Mouse (Mus musculus): ENCODE data around the gene Pdhx. TPM values are rescaled to one million over a fixed set of nuclear protein-coding genes. Genes with fewer than 3 reads are reported as not detected.
A peak's percentile ranks its signal among the peaks of the same experiment; 100 is the strongest.

Gene Pdhx
- total RNA-seq (2021), result 10 to 100 TPM; 56.4 to 58.7 TPM
- long read RNA-seq, experiment 1, transcript Pdhx-201 (11 exons, 2,506 nt), result major isoform, 85 of 93 reads
- long read RNA-seq, experiment 1, partial matches to known transcripts, result 3 of 93 reads
- long read RNA-seq, experiment 1, other reads (novel, unspliced or antisense), result 5 of 93 reads
- long read RNA-seq, experiment 2, transcript Pdhx-201 (11 exons, 2,506 nt), result major isoform, 61 of 66 reads
- long read RNA-seq, experiment 2, partial matches to known transcripts, result 3 of 66 reads
- long read RNA-seq, experiment 2, other reads (novel, unspliced or antisense), result 2 of 66 reads

GRCm38 (mm10) chr2:103073219-103073982, at the start of gene Pdhx, which contains the start of gene Apip:
Gene Pdhx, minus strand, starts transcription at chr2:103073513.
Gene Apip, plus strand, starts transcription at chr2:103073675.
- peak; percentile 99 to 100 for DNase-seq (ENCODE audit: extremely low spot score in 1 of 2, low spot score in 2 of 2)
- H3K27ac ChIP-seq, result peak within 1 kb of the TSS; percentile 83
- intact Hi-C loops (cut with DNase I), result loop anchor here (10.0 kb wide), 1 partner anchor 479 kb away; no protein-coding TSS in a partner anchor
- no peak for TF ChIP-seq CTCF (IDR thresholded peaks at IDR 0.05)
- H3K4me3 ChIP-seq, result peak within 1 kb of the TSS; percentile 69

DNA sequence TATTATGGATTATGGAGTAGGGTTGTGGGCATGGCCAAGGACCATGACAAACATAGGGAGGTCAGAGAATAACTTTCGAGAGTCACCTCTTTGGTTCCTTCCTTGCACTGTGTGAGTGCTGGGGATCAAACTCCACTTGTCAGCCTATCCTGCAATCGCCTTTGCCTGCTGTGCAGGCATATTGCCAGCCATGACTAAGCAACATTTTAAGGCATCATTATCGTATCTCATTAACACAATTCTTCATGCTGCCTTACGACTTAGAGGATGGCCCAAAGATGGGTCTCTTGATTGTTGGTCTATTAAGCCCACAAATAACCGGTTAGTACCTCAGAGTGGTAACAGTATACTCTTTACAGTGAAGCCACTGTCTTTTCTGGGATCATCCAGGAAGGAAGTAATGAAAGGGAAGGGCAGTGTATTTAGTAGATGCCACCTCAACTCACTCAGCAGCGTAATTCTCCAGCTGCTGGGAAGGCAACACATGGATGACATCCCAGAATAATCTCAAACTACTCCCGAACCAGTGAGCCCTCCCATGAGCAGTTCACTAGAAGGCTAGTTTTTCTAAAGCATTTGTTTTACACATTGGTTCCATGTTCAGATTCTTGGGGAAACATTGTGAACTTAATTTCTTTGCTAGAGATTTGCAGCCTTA, 46.0 kb upstream of the Pdhx start:
- no peak for DNase-seq (ENCODE audit: extremely low spot score in 1 of 2, low spot score in 2 of 2)
- intact Hi-C loops (cut with DNase I), result no loop called here
- Histone ChIP-seq H3K27ac (no peak overlapping the region), H3K4me3 (no peak overlapping the region)
- no peak for TF ChIP-seq CTCF (IDR thresholded peaks at IDR 0.05)

DNA sequence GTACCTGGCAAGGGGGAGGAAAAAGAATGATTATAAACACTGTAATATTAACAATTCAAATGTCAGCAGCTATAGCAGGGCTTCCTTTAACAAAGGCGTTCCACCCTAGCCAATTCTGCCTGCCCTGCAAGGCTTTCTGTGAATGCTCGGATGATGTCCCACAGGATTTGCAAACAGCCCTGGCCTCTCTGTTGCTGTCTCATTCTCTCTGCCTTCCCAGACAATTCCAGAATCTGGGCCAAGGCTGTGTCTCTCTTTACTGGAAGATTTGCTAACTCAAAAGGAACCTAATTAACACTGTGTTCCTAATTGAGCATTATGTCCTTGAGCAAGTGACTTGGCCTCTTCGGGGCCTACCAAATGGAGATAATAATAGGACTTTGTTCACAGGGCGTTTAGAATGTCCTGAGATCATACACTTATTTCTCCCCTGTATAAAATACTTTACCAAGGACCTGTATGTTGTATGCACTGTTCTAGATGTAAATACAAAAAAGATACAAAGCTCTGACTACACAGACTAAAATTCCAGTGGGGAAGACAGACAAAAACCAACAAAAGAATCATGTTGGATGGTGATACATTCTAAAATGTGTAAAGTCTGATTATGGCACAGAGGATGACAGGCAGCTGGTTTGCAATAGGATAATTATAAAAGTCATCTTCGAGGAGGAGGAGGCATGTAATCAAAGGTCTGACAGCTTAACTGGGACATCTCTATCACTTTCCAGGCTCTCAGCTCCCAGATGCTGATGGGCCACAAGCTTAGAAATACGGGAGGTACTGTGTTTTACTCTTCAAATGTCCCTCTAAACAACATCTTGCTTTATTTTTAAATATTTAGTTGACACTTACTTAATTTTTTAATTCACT, 45.2 kb upstream of the Pdhx start:
- H3K27ac ChIP-seq, result no peak overlapping the region

GRCm38 (mm10) chr2:103117212-103117611, 43.9 kb upstream of the Pdhx start:
- TF ChIP-seq CTCF (IDR thresholded peaks at IDR 0.05), result no peak
- no peak overlapping the region for H3K4me3 ChIP-seq
- intact Hi-C loops (cut with DNase I), result no loop called here
- DNase-seq (ENCODE audit: extremely low spot score in 1 of 2, low spot score in 2 of 2), result no peak
- H3K27ac ChIP-seq, result no peak overlapping the region

More for the DNA sequence above, 45.2 kb upstream of the Pdhx start:
- no peak for TF ChIP-seq CTCF (IDR thresholded peaks at IDR 0.05)
- intact Hi-C loops (cut with DNase I), result no loop called here
- no peak for DNase-seq (ENCODE audit: extremely low spot score in 1 of 2, low spot score in 2 of 2)
- no peak overlapping the region for H3K4me3 ChIP-seq

GRCm38 (mm10) chr2:103111669-103112068, 38.4 kb upstream of the Pdhx start:
- no peak overlapping the region for H3K4me3 ChIP-seq
- no peak for DNase-seq (ENCODE audit: extremely low spot score in 1 of 2, low spot score in 2 of 2)
- intact Hi-C loops (cut with DNase I), result no loop called here
- TF ChIP-seq CTCF (IDR thresholded peaks at IDR 0.05), result no peak
- H3K27ac ChIP-seq, result no peak overlapping the region

DNA sequence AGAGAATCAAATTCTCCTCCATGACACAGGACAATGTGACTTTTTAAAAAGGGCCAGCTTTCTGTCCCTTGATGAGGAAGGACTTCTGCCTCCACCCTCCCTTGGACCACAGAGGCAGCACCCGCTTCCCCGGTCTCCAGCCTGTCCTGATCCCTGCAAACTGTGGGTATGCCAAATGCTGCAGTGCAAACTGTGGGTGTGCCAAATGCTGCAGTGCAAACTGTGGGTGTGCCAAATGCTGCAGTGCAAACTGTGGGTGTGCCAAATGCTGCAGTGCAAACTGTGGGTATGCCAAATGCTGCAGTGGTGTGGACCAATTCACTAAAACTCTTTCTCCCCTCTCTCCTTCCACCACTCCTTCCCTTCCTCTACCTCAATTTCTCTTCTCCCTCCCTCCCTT, 32.9 kb upstream of the Pdhx start:
- Histone ChIP-seq H3K4me3 (no peak overlapping the region), H3K27ac (no peak overlapping the region)
- DNase-seq (ENCODE audit: extremely low spot score in 1 of 2, low spot score in 2 of 2), result no peak
- no peak for TF ChIP-seq CTCF (IDR thresholded peaks at IDR 0.05)
- intact Hi-C loops (cut with DNase I), result no loop called here

GRCm38 (mm10) chr2:103102595-103102994, 29.3 kb upstream of the Pdhx start:
- no peak overlapping the region for H3K27ac ChIP-seq
- H3K4me3 ChIP-seq, result no peak overlapping the region
- intact Hi-C loops (cut with DNase I), result no loop called here
- no peak for DNase-seq (ENCODE audit: extremely low spot score in 1 of 2, low spot score in 2 of 2)
- no peak for TF ChIP-seq CTCF (IDR thresholded peaks at IDR 0.05)

- Histone ChIP-seq H3K27ac (no peak overlapping the region), H3K4me3 (no peak overlapping the region)
- intact Hi-C loops (cut with DNase I), result loop anchor here (5.0 kb wide), 1 partner anchor 333 kb away; no protein-coding TSS in a partner anchor
- DNase-seq (ENCODE audit: extremely low spot score in 1 of 2, low spot score in 2 of 2), result no peak
- no peak for TF ChIP-seq CTCF (IDR thresholded peaks at IDR 0.05)
Measured at GRCm38 (mm10) chr2:103089521-103089920, 16.2 kb upstream of the Pdhx start.

DNA sequence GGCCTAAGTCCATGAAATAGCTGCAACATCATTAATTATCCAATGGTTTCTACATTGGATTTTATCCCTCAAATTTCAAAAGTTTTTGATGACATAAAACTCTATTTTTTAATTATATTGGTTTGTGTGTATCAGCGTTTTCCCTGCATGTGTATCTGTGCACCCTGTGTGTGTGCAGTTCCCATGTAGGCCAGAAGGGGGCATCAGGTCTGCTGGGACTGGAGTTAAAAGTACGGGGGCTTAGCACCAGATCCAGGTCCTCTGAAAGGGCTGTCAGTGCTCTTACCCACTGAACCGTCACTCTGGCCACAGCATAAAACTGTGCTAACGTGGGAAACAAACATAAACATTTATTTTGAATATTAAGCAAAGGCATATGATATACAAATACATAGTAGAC, 14.8 kb upstream of the Pdhx start:
- intact Hi-C loops (cut with DNase I), result loop anchor here (5.0 kb wide), 1 partner anchor 334 kb away; no protein-coding TSS in a partner anchor
- TF ChIP-seq CTCF (IDR thresholded peaks at IDR 0.05), result peak; percentile 35

DNA sequence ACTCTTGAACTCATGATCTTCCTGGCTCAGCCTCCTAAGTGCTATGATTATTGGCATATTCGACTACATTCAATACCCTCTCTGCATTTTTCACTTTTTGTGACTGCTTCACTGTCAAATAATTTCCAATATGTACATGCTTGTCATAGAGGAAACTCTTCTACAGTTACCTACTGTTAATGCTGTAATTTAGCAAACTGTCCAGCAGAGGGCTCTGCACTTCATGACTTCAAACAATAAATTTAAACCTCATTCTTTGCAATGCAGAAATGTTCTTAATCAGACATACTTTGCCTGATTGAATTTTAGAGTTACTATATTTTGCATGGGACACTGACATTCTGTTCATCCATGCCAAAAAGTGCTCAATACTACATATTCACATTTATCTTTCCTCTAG, 13.1 kb upstream of the Pdhx start:
- H3K4me3 ChIP-seq, result no peak overlapping the region
- peak; percentile 79 for TF ChIP-seq CTCF (IDR thresholded peaks at IDR 0.05)
- intact Hi-C loops (cut with DNase I), result loop anchor here (1.0 to 5.0 kb wide), 2 partner anchors 261 to 336 kb away; no protein-coding TSS in a partner anchor
- DNase-seq (ENCODE audit: extremely low spot score in 1 of 2, low spot score in 2 of 2), result no peak
- no peak overlapping the region for H3K27ac ChIP-seq

More for the DNA sequence above, 14.8 kb upstream of the Pdhx start:
- H3K4me3 ChIP-seq, result no peak overlapping the region
- no peak overlapping the region for H3K27ac ChIP-seq
- DNase-seq (ENCODE audit: extremely low spot score in 1 of 2, low spot score in 2 of 2), result no peak

DNA sequence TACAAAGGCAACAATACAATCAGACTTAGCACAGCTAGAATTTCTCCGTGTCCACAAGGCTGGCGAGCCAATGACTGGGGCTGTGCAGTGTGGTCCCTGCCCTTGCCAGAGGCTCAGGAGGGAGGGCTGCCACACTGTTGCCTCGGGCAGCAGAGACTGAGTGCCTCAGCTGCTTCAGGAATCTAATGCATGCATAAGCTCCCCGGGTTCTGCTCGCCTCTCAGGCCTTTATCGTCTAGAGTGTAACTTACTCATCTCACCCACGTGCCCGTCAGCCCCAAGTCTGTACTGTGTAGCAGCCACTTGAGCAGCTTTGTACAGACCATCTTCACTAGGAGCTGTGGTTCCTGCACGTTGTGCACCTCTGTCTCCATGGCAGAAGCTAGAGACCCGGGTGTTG, 12.3 kb upstream of the Pdhx start:
- DNase-seq (ENCODE audit: extremely low spot score in 1 of 2, low spot score in 2 of 2), result no peak
- Histone ChIP-seq H3K27ac (no peak overlapping the region), H3K4me3 (no peak overlapping the region)
- intact Hi-C loops (cut with DNase I), result loop anchor here (1.0 to 5.0 kb wide), 2 partner anchors 262 to 337 kb away; no protein-coding TSS in a partner anchor
- TF ChIP-seq CTCF (IDR thresholded peaks at IDR 0.05), result no peak
